Mouse (Mus musculus): Measurements from ENCODE around the gene Dnah6.

Gene Dnah6

DNA sequence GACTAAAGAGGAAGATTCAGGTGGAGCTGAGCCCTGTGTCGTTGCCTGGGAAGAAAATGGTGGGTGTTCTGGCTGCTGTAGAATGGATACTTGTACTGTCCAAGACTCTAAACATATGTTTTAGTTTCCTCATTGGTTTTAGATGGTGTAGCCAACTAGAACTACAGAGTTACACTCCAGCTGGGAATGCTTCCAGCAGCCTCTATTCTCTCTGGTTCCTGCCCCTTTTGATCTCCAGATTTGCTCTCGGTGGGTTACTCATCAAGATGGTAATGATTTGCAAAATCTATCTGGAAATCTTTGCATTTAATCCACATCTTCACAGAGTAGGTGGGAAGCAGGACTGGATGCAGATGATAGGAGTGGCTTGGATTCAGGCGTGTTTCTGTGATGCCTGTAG, 80.6 kb downstream of the Dnah6 start:
- DNase-seq: no peak

- no peak for DNase-seq
Observed at GRCm38 (mm10) chr6:73132784-73133183, 88.7 kb downstream of the Dnah6 start.

DNA sequence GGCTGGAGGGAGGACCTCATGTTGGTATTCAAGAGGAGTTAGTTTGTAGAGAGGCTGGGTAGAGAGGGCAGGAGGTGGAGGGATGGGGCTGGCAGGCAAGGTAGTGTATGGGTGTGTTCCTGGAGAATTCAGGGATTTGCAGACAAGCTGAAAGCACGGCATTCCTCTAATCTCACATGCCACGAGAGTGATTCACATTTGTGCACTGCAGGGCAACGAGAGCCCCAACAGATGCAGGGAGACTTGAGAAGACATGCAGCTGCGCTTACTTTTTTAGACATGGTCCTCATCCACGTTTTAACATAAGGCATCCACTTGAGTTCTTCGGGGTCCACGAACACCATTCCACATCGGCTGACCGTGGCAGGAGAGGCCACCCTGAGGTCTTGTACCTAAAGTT, 93.9 kb downstream of the Dnah6 start:
- no peak for DNase-seq

GRCm38 (mm10) chr6:73120348-73120747, 101.1 kb downstream of the Dnah6 start:
- DNase-seq: no peak

- DNase-seq: no peak
Observed at GRCm38 (mm10) chr6:73113898-73114297, 107.6 kb downstream of the Dnah6 start.

DNA sequence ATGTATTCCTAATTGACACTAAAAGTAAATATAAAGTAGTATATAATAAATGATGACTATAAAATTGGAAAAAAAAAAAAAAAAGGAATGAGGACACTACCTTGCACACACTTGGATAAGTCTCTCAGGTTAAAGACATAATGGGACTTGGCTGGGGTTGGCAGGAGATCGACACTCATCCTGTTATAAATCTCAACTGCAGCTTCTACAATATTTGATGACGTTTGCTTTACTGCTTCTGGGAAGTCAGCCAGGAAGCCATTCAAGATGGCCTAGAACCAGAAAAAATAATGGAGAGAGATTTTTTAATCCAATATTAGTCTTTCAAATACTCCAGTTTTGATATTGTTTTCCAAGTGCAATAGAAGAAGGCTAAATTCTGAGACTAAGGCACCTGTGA, 108.1 kb downstream of the Dnah6 start:
- no peak for DNase-seq

DNA sequence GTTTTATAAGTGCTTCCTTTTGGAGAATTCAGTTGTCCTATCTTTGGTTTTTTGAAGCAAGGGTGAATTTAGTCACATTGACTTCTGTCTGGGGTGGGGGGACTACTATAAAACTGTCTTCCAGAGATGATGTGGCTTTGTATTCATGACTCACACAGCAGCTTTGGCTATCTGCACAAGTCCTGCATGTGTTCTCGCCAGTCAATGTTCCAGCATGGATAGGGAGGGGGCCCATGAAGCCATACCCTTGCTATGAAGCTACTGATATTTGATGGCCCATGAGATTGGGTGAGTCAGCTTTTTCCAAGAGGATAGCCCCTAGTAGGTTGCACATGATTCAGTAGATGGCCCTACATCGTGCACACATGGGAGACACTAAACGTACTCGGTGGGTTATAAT, 128.3 kb downstream of the Dnah6 start:
- DNase-seq: no peak

DNA sequence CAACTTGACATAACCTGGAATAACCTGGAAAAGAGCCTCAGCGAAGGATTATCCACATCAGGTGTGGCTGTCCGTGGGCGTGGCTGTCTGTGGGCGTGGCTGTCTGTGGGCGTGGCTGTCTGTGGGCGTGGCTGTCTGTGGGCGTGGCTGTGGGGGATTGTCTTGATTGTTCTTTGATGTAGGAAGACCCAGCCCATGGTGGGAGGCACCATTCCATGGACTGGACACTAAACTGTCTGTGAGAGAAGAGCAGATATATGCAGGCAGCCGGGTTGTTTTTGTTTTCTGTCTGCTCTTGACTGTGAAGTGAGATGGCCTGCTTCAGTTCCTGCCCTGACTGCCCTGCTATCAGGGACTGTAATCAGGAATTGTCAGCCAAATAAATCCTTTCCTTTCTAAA, 130.6 kb downstream of the Dnah6 start:
- DNase-seq: no peak

- DNase-seq: no peak
Observed at GRCm38 (mm10) chr6:73082571-73082970, 138.9 kb downstream of the Dnah6 start.

- DNase-seq: no peak
Observed at GRCm38 (mm10) chr6:73072093-73072786, 149.2 kb downstream of the Dnah6 start.

DNA sequence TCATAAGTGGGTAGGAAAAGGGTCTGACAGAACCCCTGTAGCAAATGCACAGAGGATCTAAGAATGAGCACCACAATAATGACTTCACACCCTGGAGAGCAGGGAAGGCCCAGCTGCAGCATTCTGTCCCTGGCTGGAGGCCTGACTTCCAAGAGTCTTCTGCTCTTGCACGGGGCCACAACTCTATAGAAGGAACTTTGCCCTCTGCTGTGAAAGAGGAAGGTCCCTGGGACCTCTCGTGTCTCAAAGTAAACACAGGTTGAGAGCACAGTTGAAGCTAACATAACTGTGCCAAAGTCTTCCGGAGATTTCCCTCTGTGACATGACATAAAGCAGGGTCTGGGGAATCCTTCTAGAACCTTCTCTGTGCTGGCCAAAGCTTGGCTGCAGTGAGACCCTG, 150.2 kb downstream of the Dnah6 start:
- no peak for DNase-seq

DNA sequence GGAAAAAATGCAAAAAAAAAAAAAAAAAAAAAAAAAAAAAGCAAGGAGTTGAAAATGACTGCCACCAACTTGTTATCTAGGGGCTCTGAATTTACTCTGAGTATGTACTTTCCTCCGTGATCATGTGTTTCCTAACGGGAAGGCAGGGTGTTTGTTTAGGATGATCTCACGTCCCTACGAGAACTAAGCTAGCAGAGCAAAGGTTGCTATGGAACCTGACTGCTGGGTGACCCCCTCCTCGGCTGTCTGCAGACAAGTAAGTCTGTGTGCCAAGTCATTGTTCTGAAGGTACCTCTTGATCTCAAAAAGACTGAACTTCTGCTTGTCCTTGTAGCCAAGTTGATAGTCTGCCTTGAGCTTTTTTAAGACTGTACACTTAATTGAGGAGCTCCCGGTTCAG, 150.8 kb downstream of the Dnah6 start:
- no peak for DNase-seq

DNA sequence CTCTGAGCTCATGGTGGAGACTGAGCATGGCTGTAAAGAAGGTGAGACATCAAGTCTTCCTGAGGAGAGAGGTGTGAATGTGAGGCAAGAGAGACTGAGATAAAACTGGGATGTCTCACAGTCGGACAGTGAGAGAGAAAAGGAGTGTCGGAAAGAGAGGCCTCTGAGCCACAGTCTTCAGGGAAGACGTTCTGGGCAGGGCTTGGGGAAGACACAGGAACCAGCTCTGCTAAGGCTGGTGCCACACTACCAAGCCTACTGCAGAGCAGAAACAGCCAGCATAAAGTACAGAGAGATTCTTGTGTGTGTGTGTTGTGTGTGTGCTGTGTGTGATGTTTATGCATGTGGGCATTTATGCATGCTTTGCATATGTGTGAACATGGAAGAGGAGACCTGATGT, 156.9 kb downstream of the Dnah6 start:
- DNase-seq: no peak

DNA sequence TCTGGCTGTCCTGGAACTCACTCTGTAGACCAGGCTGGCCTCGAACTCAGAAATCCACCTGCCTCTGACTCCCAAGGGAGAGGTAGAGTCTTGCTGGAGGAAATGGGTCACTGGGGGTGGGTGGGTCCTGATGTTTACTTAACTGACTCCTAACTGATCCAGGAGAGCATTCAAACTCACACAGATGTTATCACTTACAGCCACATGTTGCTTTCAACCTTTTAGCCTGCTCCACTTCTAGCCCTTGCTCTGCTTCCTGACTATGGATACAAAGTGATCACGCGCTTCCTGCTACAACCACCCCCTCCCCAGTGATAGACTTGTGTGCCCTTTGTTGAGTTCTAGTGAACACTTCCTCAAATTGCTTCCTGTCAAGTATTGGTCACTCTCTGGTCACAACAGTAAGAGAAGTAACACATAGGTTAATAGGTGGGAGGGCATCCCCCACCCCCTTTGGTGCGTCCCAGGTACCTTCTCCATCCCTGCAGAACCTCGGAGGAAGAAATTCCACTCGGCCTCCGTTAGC, 161.8 kb downstream of the Dnah6 start:
- DNase-seq: no peak

GRCm38 (mm10) chr6:73059162-73059561, 162.3 kb downstream of the Dnah6 start:
- no peak for DNase-seq

GRCm38 (mm10) chr6:73055347-73055746, 166.1 kb downstream of the Dnah6 start:
- DNase-seq: no peak

GRCm38 (mm10) chr6:73054807-73055206, 166.6 kb downstream of the Dnah6 start:
- no peak for DNase-seq

- no peak for DNase-seq
Observed at GRCm38 (mm10) chr6:73053526-73053925, 167.9 kb downstream of the Dnah6 start.

GRCm38 (mm10) chr6:73047259-73047658, 174.2 kb downstream of the Dnah6 start:
- DNase-seq: no peak

- DNase-seq: no peak
Observed at GRCm38 (mm10) chr6:73045944-73046343, 175.5 kb downstream of the Dnah6 start.

- DNase-seq: no peak
Observed at GRCm38 (mm10) chr6:73042278-73042677, 179.2 kb downstream of the Dnah6 start.

DNA sequence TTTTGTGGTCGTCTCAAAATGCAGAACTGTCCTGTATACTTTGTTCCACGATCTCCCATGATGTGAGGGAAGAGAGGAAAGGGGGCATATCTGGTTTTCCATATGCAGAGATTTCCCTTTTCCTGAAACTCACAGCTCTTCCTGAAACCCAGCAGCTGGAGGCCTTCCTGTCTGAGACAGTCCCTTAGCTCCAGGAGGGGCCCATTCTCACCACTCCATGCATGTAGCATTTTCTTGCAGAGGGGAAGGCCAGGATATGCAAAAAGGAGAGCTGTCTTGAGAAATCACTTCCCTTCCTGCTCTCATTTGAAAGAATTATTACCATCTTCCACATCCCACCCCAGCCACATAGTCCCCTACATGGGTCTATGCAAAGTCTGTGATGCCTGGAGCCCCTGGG, 183.2 kb downstream of the Dnah6 start:
- no peak for DNase-seq

GRCm38 (mm10) chr6:73028853-73029252, 192.6 kb downstream of the Dnah6 start:
- no peak for DNase-seq

DNA sequence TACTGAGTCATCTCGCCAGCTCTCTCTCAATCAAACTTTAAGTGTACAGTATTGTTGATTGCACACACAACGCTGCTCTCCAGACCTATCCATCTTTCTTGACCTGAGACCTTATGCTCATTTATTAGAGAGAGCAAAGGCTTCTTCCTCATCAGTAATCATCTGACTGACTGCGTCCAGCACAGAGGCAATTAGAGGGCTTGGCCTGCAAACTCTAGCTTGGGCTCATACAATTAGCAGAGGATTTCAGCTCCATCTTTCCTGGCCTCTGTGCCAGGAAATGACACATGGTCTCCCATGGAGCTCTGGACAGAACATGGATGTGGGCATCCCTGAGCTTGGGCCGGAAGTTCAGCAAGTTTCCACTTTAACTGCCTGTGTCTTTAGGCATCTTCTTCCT, 193.6 kb downstream of the Dnah6 start:
- no peak for DNase-seq

DNA sequence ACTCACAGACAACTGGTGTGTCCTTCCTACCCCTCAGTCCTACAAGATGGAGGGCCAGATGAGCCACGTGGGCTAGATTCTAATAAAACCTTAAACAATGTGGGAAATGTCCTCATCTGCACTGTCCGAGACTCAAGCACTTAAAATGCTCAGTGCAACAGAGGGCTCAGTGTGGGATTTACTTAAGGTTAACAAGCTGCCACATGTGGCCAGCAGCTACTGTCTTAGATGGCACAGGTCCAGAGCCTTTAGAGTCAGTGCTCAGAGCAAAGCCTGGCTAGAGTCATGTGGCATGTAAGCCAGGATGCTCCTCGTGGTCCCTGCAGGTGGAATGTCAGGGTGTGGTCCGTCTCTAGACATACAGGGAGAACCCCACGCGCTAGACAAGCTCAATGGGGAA, 194.6 kb downstream of the Dnah6 start:
- no peak for DNase-seq
